Mouse (Mus musculus): ENCODE data around the gene Nol12.

GRCm38 (mm10) chr15:78895741-78896140 is 39.0 kb upstream of the Nol12 start:
- TF ChIP-seq CTCF (IDR thresholded peaks at IDR 0.05; ENCODE audit: borderline replicate concordance, extremely low read depth, insufficient read depth, insufficient read length), result no peak
- TF ChIP-seq POLR2A (IDR thresholded peaks at IDR 0.05; ENCODE audit: borderline replicate concordance, extremely low read depth, insufficient read depth, insufficient read length, poor library complexity, severe bottlenecking), result no peak
